Mouse (Mus musculus): ENCODE results near the gene Zfp956. TPM values are rescaled to one million over a fixed set of nuclear protein-coding genes. Genes with fewer than 3 reads are reported as not detected.

Gene Zfp956
- polyA plus RNA-seq (2016; fragmentation: Nextera tagmentation; extraction: Ambion mirVana): 9.5 and 10.7 TPM in 2 replicates

DNA sequence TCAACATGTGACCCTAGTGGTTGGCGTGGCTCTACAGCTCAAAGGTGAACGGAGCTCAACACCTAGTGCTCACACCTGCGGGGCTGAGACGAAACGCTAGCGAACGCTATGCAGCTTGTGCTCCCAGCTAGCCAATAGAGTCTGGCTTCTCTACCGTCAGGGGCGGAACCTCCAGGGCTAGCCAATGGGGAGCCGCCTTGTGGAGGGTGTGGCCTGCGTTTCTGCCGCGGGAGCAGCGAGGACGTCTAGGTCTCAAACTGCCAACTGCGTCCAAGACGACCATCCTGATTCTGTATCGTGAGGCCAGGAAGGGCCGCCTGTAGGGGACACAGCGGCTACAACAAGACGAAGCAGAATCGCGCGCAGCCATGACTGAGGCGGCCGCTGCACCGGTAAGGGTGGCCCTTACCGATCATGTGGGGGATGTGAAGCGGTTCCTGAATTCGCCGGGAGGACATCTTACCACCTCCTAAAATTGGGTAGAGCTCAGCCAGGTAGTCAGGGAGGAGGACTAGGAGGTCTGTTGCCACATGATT, at the start of gene Zfp956:
Gene Zfp956, plus strand, starts transcription at position 200 of the 536 bp plus-strand sequence.
- Histone ChIP-seq H3K4me3 (peak within 1 kb of the TSS; percentile 62), H3K27ac (replicated peaks) (peak within 1 kb of the TSS; percentile 27; the same call in 1 of the 2 replicates), H3K27me3 (peaks cover 8% of the 10 kb centered on the region), H3K9me3 (no peaks in the 10 kb centered on the region), H3K36me3 (peaks cover 3% of the 10 kb centered on the region; the same call in 1 of the 2 replicates), H3K4me1 (0 out of 2 replicates have a peak, but pooled peaks cover 9% of the 10 kb centered on the region), H3K9ac (replicated peaks) (peak within 1 kb of the TSS; percentile 72), H3K4me2 (replicated peaks) (peak within 1 kb of the TSS; percentile 76)
- ATAC-seq (ENCODE audit: low FRiP score, low read depth): peak; percentile 100
- WGBS: under 1% methylated on average over 31 of the region's 31 CpGs

DNA sequence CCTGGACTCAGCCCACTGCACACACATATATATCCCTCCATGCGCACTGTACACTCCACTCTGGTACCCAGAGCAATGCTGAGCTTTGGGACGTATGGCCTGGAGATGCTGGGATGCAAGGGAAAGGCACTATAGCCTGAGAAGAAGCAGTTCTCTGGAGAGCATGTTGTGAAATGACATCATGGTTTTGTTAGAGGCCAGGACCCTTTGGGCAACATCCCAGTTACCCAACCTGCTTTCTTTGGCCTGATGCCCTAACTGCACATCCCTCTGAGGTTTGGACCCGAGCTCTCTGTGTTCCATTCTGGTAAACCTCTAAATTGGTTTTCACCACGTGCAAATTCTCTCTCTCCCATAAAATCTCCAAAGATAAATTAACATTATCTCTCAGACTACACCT, 49.6 kb upstream of the Zfp956 start:
- WGBS: 89% methylated on average over 4 of the region's 4 CpGs
- H3K4me2 ChIP-seq (replicated peaks): no peak overlapping the region
- H3K4me1 ChIP-seq: no peaks in the 10 kb centered on the region
- H3K27me3 ChIP-seq: peaks cover 31% of the 10 kb centered on the region
- ATAC-seq (ENCODE audit: low FRiP score, low read depth): no peak
- H3K27ac ChIP-seq (replicated peaks): no peak overlapping the region
- H3K9ac ChIP-seq (replicated peaks): no peak overlapping the region
- no peaks in the 10 kb centered on the region for H3K9me3 ChIP-seq
- H3K4me3 ChIP-seq: no peak overlapping the region
- peaks cover 86% of the 10 kb centered on the region for H3K36me3 ChIP-seq

DNA sequence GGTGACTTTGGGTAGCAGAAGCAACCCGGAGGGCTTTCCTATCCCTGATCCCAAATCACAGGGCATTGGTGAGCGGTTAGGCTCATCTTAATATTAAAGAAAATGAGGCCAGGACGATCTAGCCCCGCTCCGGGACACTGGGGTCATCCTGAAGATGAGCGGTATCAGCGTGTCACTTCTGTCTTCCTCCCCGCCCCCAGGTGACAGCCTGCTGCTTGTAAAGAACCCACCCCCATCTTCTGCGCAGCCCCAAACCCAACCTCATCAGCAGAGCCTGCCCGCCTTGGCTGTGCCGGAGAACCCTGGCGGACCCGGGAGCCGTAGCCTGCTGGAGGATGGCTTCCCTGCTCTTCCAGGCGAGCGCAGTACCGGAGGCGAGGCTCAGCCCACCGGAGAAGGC, 48.8 kb upstream of the Zfp956 start:
- peaks cover 82% of the 10 kb centered on the region for H3K36me3 ChIP-seq
- H3K9ac ChIP-seq (replicated peaks): no peak overlapping the region
- no peaks in the 10 kb centered on the region for H3K9me3 ChIP-seq
- 36% methylated on average over 19 of the region's 19 CpGs for WGBS
- peaks cover 31% of the 10 kb centered on the region for H3K27me3 ChIP-seq
- H3K4me1 ChIP-seq: no peaks in the 10 kb centered on the region
- no peak overlapping the region for H3K27ac ChIP-seq (replicated peaks)
- no peak for ATAC-seq (ENCODE audit: low FRiP score, low read depth)
- no peak overlapping the region for H3K4me2 ChIP-seq (replicated peaks)
- no peak overlapping the region for H3K4me3 ChIP-seq

DNA sequence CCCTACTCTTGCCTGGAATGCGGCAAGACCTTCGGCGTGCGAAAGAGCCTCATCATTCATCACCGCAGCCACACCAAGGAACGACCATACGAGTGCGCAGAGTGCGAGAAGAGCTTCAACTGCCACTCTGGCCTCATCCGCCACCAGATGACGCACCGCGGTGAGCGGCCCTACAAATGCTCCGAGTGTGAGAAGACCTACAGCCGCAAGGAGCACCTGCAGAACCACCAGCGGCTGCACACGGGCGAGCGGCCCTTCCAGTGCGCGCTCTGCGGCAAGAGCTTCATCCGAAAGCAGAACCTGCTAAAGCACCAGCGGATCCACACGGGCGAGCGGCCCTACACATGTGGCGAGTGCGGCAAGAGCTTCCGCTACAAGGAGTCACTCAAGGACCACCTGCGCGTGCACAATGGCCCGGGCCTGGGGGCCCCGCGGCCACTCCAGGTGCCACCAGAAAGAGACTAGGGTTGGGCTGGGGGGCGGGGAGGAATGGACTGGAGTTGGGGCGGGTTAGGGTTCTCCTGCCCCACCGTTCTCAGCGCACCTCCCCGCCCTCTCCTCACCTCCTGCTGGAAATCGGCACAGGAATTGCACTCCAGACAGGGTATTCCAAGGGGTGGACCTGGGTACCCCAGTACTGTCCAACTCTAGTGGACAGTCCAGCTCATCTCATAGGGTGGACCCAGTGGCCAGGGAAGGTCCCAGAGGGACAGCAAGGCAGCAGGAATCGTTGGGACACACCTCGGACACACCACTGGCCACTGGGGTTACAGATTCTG, 48.1 kb upstream of the Zfp956 start:
- Histone ChIP-seq H3K9ac (replicated peaks) (no peak overlapping the region), H3K27ac (replicated peaks) (no peak overlapping the region), H3K27me3 (peaks cover 31% of the 10 kb centered on the region), H3K4me3 (no peak overlapping the region), H3K36me3 (peaks cover 74% of the 10 kb centered on the region), H3K4me2 (replicated peaks) (no peak overlapping the region), H3K9me3 (no peaks in the 10 kb centered on the region), H3K4me1 (no peaks in the 10 kb centered on the region)
- WGBS: 54% methylated on average over 44 of the region's 44 CpGs
- no peak for ATAC-seq (ENCODE audit: low FRiP score, low read depth)

DNA sequence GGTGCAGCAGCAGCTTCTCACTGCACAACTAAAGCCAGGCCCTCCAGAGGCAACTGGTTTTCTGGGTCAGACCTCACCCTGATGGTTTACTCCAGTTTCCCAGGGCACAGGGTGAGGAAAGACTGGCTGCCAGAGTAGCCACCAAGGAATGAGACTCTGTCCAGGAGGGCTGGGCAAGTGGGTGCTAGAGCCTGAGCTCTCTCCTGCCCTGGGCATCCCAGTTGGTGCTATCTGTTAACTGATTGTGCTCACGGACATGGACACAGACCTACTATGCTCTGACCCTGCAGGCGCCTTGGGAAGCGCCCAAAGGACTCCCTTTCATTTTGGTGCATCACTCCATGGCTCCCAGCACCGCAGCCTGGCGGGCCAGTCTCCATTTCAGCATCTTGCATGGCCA, 46.9 kb upstream of the Zfp956 start:
- WGBS: 97% methylated on average over 5 of the region's 5 CpGs
- H3K4me2 ChIP-seq (replicated peaks): no peak overlapping the region
- peaks cover 62% of the 10 kb centered on the region for H3K36me3 ChIP-seq

DNA sequence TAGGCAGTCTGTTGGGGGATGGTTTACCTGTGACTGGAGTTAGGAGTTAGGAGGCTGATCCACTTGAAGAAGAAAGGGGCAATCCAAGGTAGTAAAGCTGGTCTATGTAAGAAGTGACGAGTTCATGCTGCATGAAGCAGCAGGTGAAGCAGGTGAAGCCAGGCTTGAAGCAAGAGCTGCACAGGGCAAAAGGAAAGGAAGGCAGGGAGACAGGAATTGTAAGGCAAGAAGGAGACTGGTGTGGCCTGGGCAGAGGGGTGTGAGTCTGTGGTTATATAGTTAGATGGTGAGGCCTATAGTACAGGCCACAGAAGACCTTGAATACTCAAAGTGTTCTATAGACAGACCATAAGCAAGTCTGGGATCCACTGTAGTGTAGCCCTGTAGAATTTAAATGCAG, 44.2 kb upstream of the Zfp956 start:
- Histone ChIP-seq H3K4me3 (no peak overlapping the region), H3K4me2 (replicated peaks) (no peak overlapping the region), H3K27ac (replicated peaks) (no peak overlapping the region), H3K36me3 (peaks cover 46% of the 10 kb centered on the region), H3K27me3 (peaks cover 15% of the 10 kb centered on the region), H3K4me1 (no peaks in the 10 kb centered on the region), H3K9ac (replicated peaks) (no peak overlapping the region), H3K9me3 (no peaks in the 10 kb centered on the region)
- WGBS: 94% methylated on average over 1 of the region's 1 CpGs
- ATAC-seq (ENCODE audit: low FRiP score, low read depth): no peak

More for the DNA sequence above, 46.9 kb upstream of the Zfp956 start:
- no peak overlapping the region for H3K4me3 ChIP-seq
- H3K9ac ChIP-seq (replicated peaks): no peak overlapping the region
- H3K27ac ChIP-seq (replicated peaks): no peak overlapping the region
- ATAC-seq (ENCODE audit: low FRiP score, low read depth): no peak
- H3K9me3 ChIP-seq: no peaks in the 10 kb centered on the region
- peaks cover 31% of the 10 kb centered on the region for H3K27me3 ChIP-seq
- H3K4me1 ChIP-seq: no peaks in the 10 kb centered on the region

DNA sequence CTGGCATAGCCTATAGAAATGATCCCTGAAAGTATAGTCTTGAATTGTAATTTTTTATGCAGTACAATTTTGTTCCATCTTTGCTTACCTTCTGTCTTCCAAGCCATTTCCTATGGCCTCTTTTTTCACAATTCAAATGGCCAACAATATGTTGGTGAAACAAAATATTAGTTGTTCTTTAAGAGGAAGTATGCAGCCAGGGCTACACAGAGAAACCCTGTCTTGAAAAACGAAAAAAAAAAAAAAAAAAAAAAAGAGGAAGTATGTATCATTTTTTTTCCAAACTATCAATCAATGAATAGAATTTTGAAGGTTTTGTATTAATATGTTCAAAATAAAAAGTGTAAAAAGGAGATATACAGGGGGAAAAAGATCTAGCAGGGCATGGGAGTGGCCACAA, 41.5 kb upstream of the Zfp956 start:
- Histone ChIP-seq H3K27me3 (no peaks in the 10 kb centered on the region), H3K9ac (replicated peaks) (no peak overlapping the region), H3K4me2 (replicated peaks) (no peak overlapping the region), H3K9me3 (no peaks in the 10 kb centered on the region), H3K4me1 (no peaks in the 10 kb centered on the region), H3K4me3 (no peak overlapping the region), H3K27ac (replicated peaks) (no peak overlapping the region), H3K36me3 (peaks cover 20% of the 10 kb centered on the region)
- 67% methylated on average over 1 of the region's 1 CpGs for WGBS
- ATAC-seq (ENCODE audit: low FRiP score, low read depth): no peak

DNA sequence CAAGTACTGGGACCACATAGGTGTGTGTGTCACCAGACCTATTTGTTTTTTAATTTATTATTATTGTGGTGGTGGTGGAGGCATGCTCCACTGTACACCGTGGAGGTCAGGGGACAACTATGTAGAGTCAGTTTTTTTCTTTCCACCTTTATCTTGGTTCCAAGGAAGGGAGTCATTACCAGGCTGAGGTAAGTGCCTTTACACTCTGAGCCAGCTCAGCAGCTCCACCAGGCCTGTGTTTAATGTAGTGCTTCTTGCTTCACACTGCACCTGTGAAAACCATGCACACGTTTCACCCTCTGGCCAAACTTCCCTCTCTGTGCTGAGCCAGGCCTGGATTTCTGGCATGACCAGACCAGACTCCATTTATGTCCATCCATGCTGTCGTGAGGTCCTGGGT, 40.2 kb upstream of the Zfp956 start:
- H3K36me3 ChIP-seq: peaks cover 8% of the 10 kb centered on the region; the same call in 1 of the 2 replicates
- no peaks in the 10 kb centered on the region for H3K4me1 ChIP-seq
- H3K4me2 ChIP-seq (replicated peaks): no peak overlapping the region
- ATAC-seq (ENCODE audit: low FRiP score, low read depth): no peak
- WGBS: 74% methylated on average over 3 of the region's 3 CpGs
- no peak overlapping the region for H3K9ac ChIP-seq (replicated peaks)
- no peaks in the 10 kb centered on the region for H3K27me3 ChIP-seq
- no peaks in the 10 kb centered on the region for H3K9me3 ChIP-seq
- no peak overlapping the region for H3K27ac ChIP-seq (replicated peaks)
- H3K4me3 ChIP-seq: no peak overlapping the region

DNA sequence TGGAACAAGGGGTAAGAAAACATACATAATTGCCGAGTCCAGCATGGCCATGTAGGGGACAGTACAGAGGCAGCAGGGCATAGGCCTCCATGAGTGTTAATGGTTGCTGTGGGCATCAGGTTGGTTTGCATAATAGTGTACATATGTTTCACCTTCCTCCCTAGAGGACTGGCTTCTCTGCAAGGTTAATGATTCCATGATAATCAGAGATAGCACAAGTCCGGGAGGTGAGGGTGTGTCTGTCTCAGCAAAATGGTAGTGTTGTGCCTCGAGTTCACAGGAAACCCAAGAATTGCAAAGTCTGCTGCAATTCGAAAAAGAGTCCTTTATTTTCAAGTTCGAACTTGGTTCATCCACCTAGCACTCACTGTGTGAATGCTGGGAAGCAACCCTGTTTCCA, 36.1 kb upstream of the Zfp956 start:
- Histone ChIP-seq H3K9me3 (no peaks in the 10 kb centered on the region), H3K36me3 (no peaks in the 10 kb centered on the region), H3K9ac (replicated peaks) (no peak overlapping the region), H3K4me3 (no peak overlapping the region), H3K27me3 (no peaks in the 10 kb centered on the region), H3K4me1 (peaks cover 14% of the 10 kb centered on the region), H3K27ac (replicated peaks) (no peak overlapping the region), H3K4me2 (replicated peaks) (no peak overlapping the region)
- no peak for ATAC-seq (ENCODE audit: low FRiP score, low read depth)
- 88% methylated on average over 5 of the region's 5 CpGs for WGBS

DNA sequence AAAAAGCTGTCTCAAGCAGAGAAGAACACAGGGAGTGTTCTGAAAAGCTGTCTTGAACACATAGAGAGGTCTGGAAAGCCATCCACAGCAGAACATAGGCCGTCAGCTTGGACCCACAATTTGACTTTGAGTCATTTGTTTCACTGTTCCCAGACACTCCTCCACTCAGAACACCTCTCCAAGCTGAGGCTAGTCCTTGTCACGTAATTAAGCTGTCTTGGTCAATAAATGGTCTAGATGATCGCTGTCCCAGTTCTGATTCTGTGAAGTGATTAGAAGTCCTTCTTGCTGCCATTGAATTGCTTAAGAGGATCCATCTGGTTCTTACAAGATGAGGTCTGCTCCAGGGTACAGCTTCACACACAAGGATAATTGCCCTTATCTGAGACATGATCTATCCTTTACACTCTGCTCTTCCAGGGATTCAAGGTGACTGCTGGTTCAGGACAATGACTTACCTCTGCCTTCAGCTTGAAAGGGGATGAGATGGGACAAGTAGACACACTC, 34.4 kb upstream of the Zfp956 start:
- Histone ChIP-seq H3K9me3 (no peaks in the 10 kb centered on the region), H3K4me1 (peaks cover 16% of the 10 kb centered on the region), H3K4me2 (replicated peaks) (no peak overlapping the region), H3K9ac (replicated peaks) (no peak overlapping the region), H3K27ac (replicated peaks) (no peak overlapping the region), H3K36me3 (no peaks in the 10 kb centered on the region), H3K27me3 (no peaks in the 10 kb centered on the region), H3K4me3 (no peak overlapping the region)
- WGBS: 79% methylated on average over 3 of the region's 3 CpGs
- no peak for ATAC-seq (ENCODE audit: low FRiP score, low read depth)

DNA sequence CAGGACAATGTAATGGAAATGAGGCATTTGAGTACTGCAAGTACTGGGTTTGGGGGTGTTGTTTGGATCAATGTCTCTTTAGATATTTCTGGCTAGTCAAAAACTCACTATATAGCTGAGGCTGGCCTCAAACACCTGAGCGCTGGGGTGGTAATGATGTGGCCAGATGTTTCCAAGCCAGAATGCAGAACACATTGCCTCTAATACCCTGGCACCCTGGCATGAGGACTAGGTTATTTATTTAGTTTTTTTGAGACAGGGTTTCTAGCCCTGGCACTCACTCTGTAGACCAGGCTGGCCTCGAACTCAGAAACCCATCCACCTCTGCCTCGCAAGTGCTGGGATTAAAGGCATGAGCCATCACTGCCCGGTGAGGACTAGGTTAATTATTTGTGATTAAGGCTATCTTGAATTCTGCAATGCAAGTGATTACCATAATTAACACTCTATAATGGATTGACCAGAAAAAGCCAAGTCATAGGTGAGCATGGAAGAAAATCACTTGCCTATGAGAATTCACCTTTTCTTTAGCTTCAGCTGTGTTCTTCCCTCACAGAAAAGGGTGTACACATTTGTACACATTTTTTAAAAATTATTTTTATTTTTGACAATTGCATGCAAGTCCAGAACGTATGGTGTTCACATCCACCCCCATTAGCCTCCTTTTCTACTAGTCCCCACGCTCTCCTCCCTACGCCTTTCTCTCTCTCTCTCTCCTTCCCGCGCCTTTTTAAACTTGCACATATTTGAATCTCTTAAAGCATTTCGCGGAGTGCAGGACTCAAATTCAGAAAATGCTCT, 33.3 kb upstream of the Zfp956 start:
- H3K27ac ChIP-seq (replicated peaks): peak overlapping the region; percentile 96
- peak overlapping the region; percentile 72 for H3K4me2 ChIP-seq (replicated peaks)
- H3K4me1 ChIP-seq: peaks cover 16% of the 10 kb centered on the region
- H3K27me3 ChIP-seq: no peaks in the 10 kb centered on the region
- no peaks in the 10 kb centered on the region for H3K36me3 ChIP-seq
- WGBS: 29% methylated on average over 11 of the region's 11 CpGs
- H3K9me3 ChIP-seq: no peaks in the 10 kb centered on the region
- ATAC-seq (ENCODE audit: low FRiP score, low read depth): peak; percentile 45; the same call in 1 of the 2 replicates
- H3K9ac ChIP-seq (replicated peaks): peak overlapping the region; percentile 82
- peak overlapping the region; percentile 87 for H3K4me3 ChIP-seq
